Mouse (Mus musculus) brain, embryonic 14.5 days (tissue): ENCODE results near the gene Nsa2.

Experiments used
- CTCF ChIP-seq: fragments of 200-500 bp; IDR thresholded peaks from 2 replicates; pipeline ENCODE4 v1.5.1; 2012; ENCODE audit warnings: inconsistent platforms, mild to moderate bottlenecking, moderate library complexity, borderline replicate concordance; ENCODE audit not compliant: insufficient read depth, insufficient read length; ENCODE audit errors: extremely low read depth
- POLR2A ChIP-seq: fragments of 200-500 bp; IDR thresholded peaks from 2 replicates; pipeline ENCODE4 v1.6.1; 2012; ENCODE audit warnings: mild to moderate bottlenecking, inconsistent platforms, borderline replicate concordance; ENCODE audit not compliant: poor library complexity, insufficient read depth, insufficient read length, severe bottlenecking; ENCODE audit errors: extremely low read depth

DNA sequence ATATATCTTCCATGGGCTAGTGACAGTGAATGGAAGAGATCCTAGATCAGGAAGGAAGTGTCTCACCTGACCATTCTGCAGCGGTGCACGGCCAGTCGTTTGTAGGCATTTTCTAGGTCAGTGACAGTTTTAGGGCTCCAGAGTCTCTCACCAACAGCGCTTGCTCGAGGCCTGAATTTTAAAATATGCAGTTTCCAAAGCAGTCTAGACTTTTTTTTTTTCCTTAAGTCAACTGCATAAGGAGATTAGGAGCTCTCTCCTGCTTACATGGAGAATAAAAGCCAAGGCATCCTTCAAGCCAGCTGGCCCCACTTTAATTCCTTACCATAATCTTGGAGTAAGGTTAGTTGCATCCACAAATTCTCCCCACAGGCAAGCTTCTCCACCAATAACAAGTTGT, 39.0 kb upstream of the Nsa2 start:
- TF ChIP-seq CTCF: no peak
- no peak for TF ChIP-seq POLR2A
